Mouse (Mus musculus) hindbrain, embryonic 15.5 days (tissue): Measurements from ENCODE around the gene Tmem129. TPM values are rescaled to one million over a fixed set of nuclear protein-coding genes. Genes with fewer than 3 reads are reported as not detected.

Experiments used
- ATAC-seq: fragments of 200-750 bp; cut with Nextera tagmentation; 2 replicates; pipeline ENCODE4 v1.8.0; 2017; ENCODE audit warnings: low read depth, moderate number of reproducible peaks, moderate TSS enrichment; ENCODE audit not compliant: low FRiP score
- H3K27ac ChIP-seq: fragments of 300-500 bp; sonication (generic); replicated peaks from 2 replicates; pipeline ENCODE4 v1.5.1; 2015; ENCODE audit warnings: mild to moderate bottlenecking, inconsistent platforms
- H3K27me3 ChIP-seq: fragments of 300-500 bp; sonication (generic); 2 replicates; pipeline ENCODE4 v1.6.1; 2015; ENCODE audit warnings: control low read depth, inconsistent platforms
- H3K36me3 ChIP-seq: fragments of 300-500 bp; sonication (generic); 2 replicates; pipeline ENCODE4 v1.6.1; 2015; ENCODE audit warnings: control low read depth, inconsistent platforms
- H3K4me1 ChIP-seq: fragments of 300-500 bp; sonication (generic); replicated peaks from 2 replicates; pipeline ENCODE4 v1.6.1; 2015; ENCODE audit warnings: control low read depth, inconsistent platforms
- H3K4me2 ChIP-seq: fragments of 300-500 bp; sonication (generic); 2 replicates; pipeline ENCODE4 v1.6.1; 2015; ENCODE audit warnings: moderate library complexity, mild to moderate bottlenecking, inconsistent platforms
- H3K4me3 ChIP-seq: fragments of 300-500 bp; sonication (generic); 2 replicates; pipeline ENCODE4 v1.5.1; 2015; ENCODE audit warnings: mild to moderate bottlenecking, inconsistent platforms
- H3K9ac ChIP-seq: fragments of 300-500 bp; sonication (generic); 2 replicates; pipeline ENCODE4 v1.6.1; 2015; ENCODE audit warnings: inconsistent platforms
- H3K9me3 ChIP-seq: fragments of 300-500 bp; sonication (generic); 2 replicates; pipeline ENCODE4 v1.6.1; 2016; ENCODE audit warnings: control low read depth, inconsistent platforms
- WGBS: fragments of 180-500 bp; shearing (Covaris S2); methylation state at CpG from one replicate; pipeline ENCODE4 v1.1.7; 2015; 5-methylcytosine and 5-hydroxymethylcytosine counted together
- polyA plus RNA-seq: library from polyadenylated mRNA; unstranded; fragments of >200 nt; fragmentation: Nextera tagmentation; extraction: Ambion mirVana; gene quantifications from 2 replicates; pipeline ENCODE4 v1.2.1, GENCODE M21; 2015

Gene Tmem129
- polyA plus RNA-seq, 1 experiment from 2014 or later: 31.4 TPM

- peak overlapping the region; percentile 66 for H3K4me3 ChIP-seq
- no peaks in the 10 kb centered on the region for H3K36me3 ChIP-seq
- no peaks in the 10 kb centered on the region for H3K9me3 ChIP-seq
- H3K9ac ChIP-seq: no peak overlapping the region
- H3K27me3 ChIP-seq: no peaks in the 10 kb centered on the region
- 76% methylated on average over 4 of the region's 4 CpGs for WGBS
- ATAC-seq: no peak
- H3K4me1 ChIP-seq: peaks cover 24% of the 10 kb centered on the region
- H3K4me2 ChIP-seq: peak overlapping the region; percentile 70
- H3K27ac ChIP-seq: peak overlapping the region; percentile 82; the same call in 1 of the 2 replicates
Observed at GRCm38 (mm10) chr5:33630615-33631014, 27.6 kb downstream of the Tmem129 start.

- peak overlapping the region; percentile 66 for H3K4me3 ChIP-seq
- ATAC-seq: no peak; the same call in 1 of the 2 replicates
- no peaks in the 10 kb centered on the region for H3K36me3 ChIP-seq
- H3K4me2 ChIP-seq: peak overlapping the region; percentile 70
- 5% methylated on average over 9 of the region's 9 CpGs for WGBS
- peaks cover 24% of the 10 kb centered on the region for H3K4me1 ChIP-seq
- H3K27ac ChIP-seq: peak overlapping the region; percentile 82
- no peaks in the 10 kb centered on the region for H3K9me3 ChIP-seq
- peak overlapping the region; percentile 61 for H3K9ac ChIP-seq
- H3K27me3 ChIP-seq: no peaks in the 10 kb centered on the region
Observed at GRCm38 (mm10) chr5:33630061-33630460, 28.2 kb downstream of the Tmem129 start.

- peak within 1 kb of the TSS; percentile 70 for H3K4me2 ChIP-seq
- H3K9ac ChIP-seq: peak within 1 kb of the TSS; percentile 61
- peaks cover 24% of the 10 kb centered on the region for H3K4me1 ChIP-seq
- peak within 1 kb of the TSS; percentile 82 for H3K27ac ChIP-seq
- no peaks in the 10 kb centered on the region for H3K9me3 ChIP-seq
- peak within 1 kb of the TSS; percentile 66 for H3K4me3 ChIP-seq
- H3K27me3 ChIP-seq: no peaks in the 10 kb centered on the region
- no peaks in the 10 kb centered on the region for H3K36me3 ChIP-seq
- under 1% methylated on average over 87 of the region's 99 CpGs for WGBS
- ATAC-seq: peak; percentile 97
Observed at GRCm38 (mm10) chr5:33629301-33629987, 28.8 kb downstream of the Tmem129 start, which contains the start of the genes Fam53a and Gm9903. TSS of gene Fam53a (minus strand) at chr5:33629635. TSS of gene Gm9903 (plus strand) at chr5:33629925.

GRCm38 (mm10) chr5:33628820-33629300 is 29.4 kb downstream of the Tmem129 start:
- Histone ChIP-seq H3K9ac (peak overlapping the region; percentile 58), H3K9me3 (no peaks in the 10 kb centered on the region), H3K4me2 (peak overlapping the region; percentile 70), H3K4me3 (peak overlapping the region; percentile 66), H3K27ac (peak overlapping the region; percentile 82), H3K36me3 (no peaks in the 10 kb centered on the region), H3K4me1 (peaks cover 24% of the 10 kb centered on the region), H3K27me3 (no peaks in the 10 kb centered on the region)
- ATAC-seq: no peak; the same call in 1 of the 2 replicates
- under 1% methylated on average over 24 of the region's 24 CpGs for WGBS

- H3K4me2 ChIP-seq: peak overlapping the region; percentile 70
- no peaks in the 10 kb centered on the region for H3K9me3 ChIP-seq
- H3K27ac ChIP-seq: no peak overlapping the region
- peaks cover 24% of the 10 kb centered on the region for H3K4me1 ChIP-seq
- no peaks in the 10 kb centered on the region for H3K36me3 ChIP-seq
- no peak overlapping the region for H3K9ac ChIP-seq
- H3K4me3 ChIP-seq: peak overlapping the region; percentile 66
- 39% methylated on average over 4 of the region's 4 CpGs for WGBS
- no peaks in the 10 kb centered on the region for H3K27me3 ChIP-seq
- no peak for ATAC-seq
Observed at GRCm38 (mm10) chr5:33627968-33628367, 30.2 kb downstream of the Tmem129 start.

- Histone ChIP-seq H3K27ac (no peak overlapping the region), H3K9ac (no peak overlapping the region), H3K4me3 (no peak overlapping the region), H3K27me3 (no peaks in the 10 kb centered on the region), H3K9me3 (no peaks in the 10 kb centered on the region), H3K36me3 (no peaks in the 10 kb centered on the region), H3K4me2 (no peak overlapping the region), H3K4me1 (peaks cover 9% of the 10 kb centered on the region)
- no peak for ATAC-seq
- 67% methylated on average over 3 of the region's 3 CpGs for WGBS
Observed at GRCm38 (mm10) chr5:33623766-33624165, 34.5 kb downstream of the Tmem129 start.

- Histone ChIP-seq H3K9ac (no peak overlapping the region), H3K4me2 (no peak overlapping the region), H3K36me3 (no peaks in the 10 kb centered on the region), H3K9me3 (no peaks in the 10 kb centered on the region), H3K4me1 (no peaks in the 10 kb centered on the region; the same call in 1 of the 2 replicates), H3K27me3 (no peaks in the 10 kb centered on the region), H3K27ac (no peak overlapping the region), H3K4me3 (no peak overlapping the region)
- ATAC-seq: no peak
- 90% methylated on average over 2 of the region's 2 CpGs for WGBS
Observed at GRCm38 (mm10) chr5:33622671-33623070, 35.5 kb downstream of the Tmem129 start.

GRCm38 (mm10) chr5:33614391-33614790 is 43.8 kb downstream of the Tmem129 start:
- ATAC-seq: no peak
- H3K9ac ChIP-seq: no peak overlapping the region
- H3K36me3 ChIP-seq: peaks cover 13% of the 10 kb centered on the region
- H3K9me3 ChIP-seq: no peaks in the 10 kb centered on the region
- no peak overlapping the region for H3K27ac ChIP-seq
- WGBS: 91% methylated on average over 6 of the region's 6 CpGs
- no peaks in the 10 kb centered on the region for H3K4me1 ChIP-seq
- no peak overlapping the region for H3K4me2 ChIP-seq
- H3K4me3 ChIP-seq: no peak overlapping the region
- H3K27me3 ChIP-seq: no peaks in the 10 kb centered on the region

- no peak overlapping the region for H3K4me3 ChIP-seq
- 96% methylated on average over 1 of the region's 1 CpGs for WGBS
- no peak overlapping the region for H3K9ac ChIP-seq
- H3K36me3 ChIP-seq: peaks cover 23% of the 10 kb centered on the region
- no peaks in the 10 kb centered on the region for H3K4me1 ChIP-seq
- H3K9me3 ChIP-seq: no peaks in the 10 kb centered on the region
- no peaks in the 10 kb centered on the region for H3K27me3 ChIP-seq
- ATAC-seq: no peak
- H3K27ac ChIP-seq: no peak overlapping the region
- H3K4me2 ChIP-seq: no peak overlapping the region
Observed at GRCm38 (mm10) chr5:33611795-33612194, 46.4 kb downstream of the Tmem129 start.

GRCm38 (mm10) chr5:33609226-33609625 is 49.0 kb downstream of the Tmem129 start:
- no peaks in the 10 kb centered on the region for H3K27me3 ChIP-seq
- H3K4me2 ChIP-seq: no peak overlapping the region
- H3K9me3 ChIP-seq: no peaks in the 10 kb centered on the region
- no peaks in the 10 kb centered on the region for H3K4me1 ChIP-seq
- H3K4me3 ChIP-seq: no peak overlapping the region
- H3K9ac ChIP-seq: no peak overlapping the region
- 88% methylated on average over 1 of the region's 1 CpGs for WGBS
- H3K27ac ChIP-seq: no peak overlapping the region
- no peak for ATAC-seq
- peaks cover 20% of the 10 kb centered on the region for H3K36me3 ChIP-seq

GRCm38 (mm10) chr5:33607434-33607833 is 50.8 kb downstream of the Tmem129 start:
- no peak overlapping the region for H3K4me3 ChIP-seq
- WGBS: 99% methylated on average over 15 of the region's 15 CpGs
- peaks cover 17% of the 10 kb centered on the region for H3K36me3 ChIP-seq
- no peaks in the 10 kb centered on the region for H3K9me3 ChIP-seq
- no peak overlapping the region for H3K9ac ChIP-seq
- no peak overlapping the region for H3K4me2 ChIP-seq
- no peaks in the 10 kb centered on the region for H3K4me1 ChIP-seq
- no peaks in the 10 kb centered on the region for H3K27me3 ChIP-seq
- H3K27ac ChIP-seq: no peak overlapping the region
- no peak for ATAC-seq

GRCm38 (mm10) chr5:33606631-33607030 is 51.6 kb downstream of the Tmem129 start:
- H3K9ac ChIP-seq: no peak overlapping the region
- H3K27me3 ChIP-seq: no peaks in the 10 kb centered on the region
- H3K4me3 ChIP-seq: no peak overlapping the region
- no peaks in the 10 kb centered on the region for H3K4me1 ChIP-seq
- H3K4me2 ChIP-seq: no peak overlapping the region
- peaks cover 17% of the 10 kb centered on the region for H3K36me3 ChIP-seq
- WGBS: 70% methylated on average over 7 of the region's 7 CpGs
- ATAC-seq: no peak
- no peaks in the 10 kb centered on the region for H3K9me3 ChIP-seq
- H3K27ac ChIP-seq: no peak overlapping the region
